Mouse (Mus musculus) heart, adult 2 months (tissue): ENCODE measurements around the gene Gsk3b. TPM values are rescaled to one million over a fixed set of nuclear protein-coding genes. Genes with fewer than 3 reads are reported as not detected.

ENCODE experiments used
- DNase-seq, 2 experiments: peaks; one replicate each; pipeline ENCODE4 v3.0.0; 2021
- H3K27ac ChIP-seq: fragments of 200-600 bp; 2 replicates; pipeline ENCODE4 v1.8.1; 2022
- H3K27me3 ChIP-seq: fragments of 200-500 bp; 2 replicates; pipeline ENCODE4 v1.6.1; 2012; ENCODE audit warnings: mild to moderate bottlenecking, low read length, inconsistent platforms, mixed read lengths; ENCODE audit not compliant: control insufficient read depth, insufficient read depth
- H3K36me3 ChIP-seq: fragments of 200-500 bp; 2 replicates; pipeline ENCODE4 v1.6.1; 2012; ENCODE audit warnings: low read length, inconsistent platforms; ENCODE audit not compliant: control insufficient read depth, insufficient read depth
- H3K4me1 ChIP-seq: fragments of 200-500 bp; 2 replicates; pipeline ENCODE4 v1.6.1; 2011; ENCODE audit warnings: low read length; ENCODE audit not compliant: control insufficient read depth, insufficient read depth
- H3K4me3 ChIP-seq: fragments of 200-600 bp; 2 replicates; pipeline ENCODE4 v1.8.1; 2022
- H3K79me2 ChIP-seq: fragments of 200-500 bp; replicated peaks from 2 replicates; pipeline ENCODE4 v1.6.1; 2012; ENCODE audit warnings: mild to moderate bottlenecking, inconsistent platforms, low read length, moderate library complexity, mixed read lengths; ENCODE audit not compliant: control insufficient read depth, insufficient read depth
- H3K9ac ChIP-seq: fragments of 200-500 bp; 2 replicates; pipeline ENCODE4 v1.6.1; 2012; ENCODE audit warnings: low read depth, mild to moderate bottlenecking, control low read depth, inconsistent platforms, low read length, mixed read lengths
- CTCF ChIP-seq: fragments of 200-600 bp; IDR thresholded peaks from 2 replicates; pipeline ENCODE4 v1.8.1; 2022; ENCODE audit warnings: antibody characterized with exemption, mild to moderate bottlenecking, moderate library complexity
- EP300 ChIP-seq: fragments of 200-500 bp; IDR thresholded peaks from 2 replicates; pipeline ENCODE4 v1.6.1; 2011; ENCODE audit warnings: low read depth, low read length, control low read depth; ENCODE audit not compliant: insufficient read depth
- POLR2A ChIP-seq: fragments of 200-500 bp; IDR thresholded peaks from 2 replicates; pipeline ENCODE4 v1.6.1; 2011; ENCODE audit warnings: mild to moderate bottlenecking, low read depth, low read length, control low read depth; ENCODE audit not compliant: insufficient read depth
- WGBS: fragments of 180-500 bp; shearing (Covaris S2); methylation state at CpG from one replicate; pipeline ENCODE4 v1.1.7; 2018; 5-methylcytosine and 5-hydroxymethylcytosine counted together
- intact Hi-C: fragments of 180-260 bp; cut with DNase I; formaldehyde crosslinking; loops from one replicate; pipeline ENCODE4 v1.15.1; 2025
- polyA plus RNA-seq: library from polyadenylated mRNA; depleted of rRNA; stranded (reverse); fragments of >200 nt; gene quantifications from 2 replicates; pipeline ENCODE4 v1.2.3, GENCODE M21; 2012
- total RNA-seq, 2 experiments: library from RNA; stranded (reverse); gene quantifications; 2 replicates each; pipeline ENCODE4 v1.2.3; 2021

The Gsk3b gene
- total and polyA plus RNA-seq, 3 experiments = 9.9 to 58.3 (median 48.8) TPM

- DNase-seq = no peak
- H3K9ac ChIP-seq = no peak overlapping the region
- peaks cover 3% of the 10 kb centered on the region for H3K79me2 ChIP-seq
- 92% methylated on average over 4 of the region's 4 CpGs for WGBS
- intact Hi-C loops = no loop called here
- TF ChIP-seq CTCF = no peak
- no peak for TF ChIP-seq EP300
- no peak for TF ChIP-seq POLR2A
- no peaks in the 10 kb centered on the region; the same call in 1 of the 2 replicates for H3K36me3 ChIP-seq
- H3K4me1 ChIP-seq = peaks cover 2% of the 10 kb centered on the region
- no peak overlapping the region for H3K4me3 ChIP-seq
- no peaks in the 10 kb centered on the region for H3K27me3 ChIP-seq
- H3K27ac ChIP-seq = no peak overlapping the region
Observed at GRCm38 (mm10) chr16:38144898-38145297, 56.1 kb downstream of the Gsk3b start.

GRCm38 (mm10) chr16:38150555-38150954, 61.8 kb downstream of the Gsk3b start:
- H3K4me3 ChIP-seq = no peak overlapping the region
- H3K4me1 ChIP-seq = no peaks in the 10 kb centered on the region
- intact Hi-C loops = no loop called here
- no peak overlapping the region for H3K9ac ChIP-seq
- no peak overlapping the region for H3K27ac ChIP-seq
- TF ChIP-seq POLR2A = no peak
- TF ChIP-seq EP300 = no peak
- TF ChIP-seq CTCF = no peak
- peaks cover 3% of the 10 kb centered on the region for H3K79me2 ChIP-seq
- no peak for DNase-seq
- H3K36me3 ChIP-seq = no peaks in the 10 kb centered on the region; the same call in 1 of the 2 replicates
- H3K27me3 ChIP-seq = no peaks in the 10 kb centered on the region

GRCm38 (mm10) chr16:38157854-38158622, 69.2 kb downstream of the Gsk3b start:
- Histone ChIP-seq H3K4me3 (no peak overlapping the region), H3K79me2 (peaks cover 6% of the 10 kb centered on the region), H3K36me3 (no peaks in the 10 kb centered on the region), H3K9ac (no peak overlapping the region), H3K4me1 (peaks cover 2% of the 10 kb centered on the region; the same call in 1 of the 2 replicates), H3K27ac (no peak overlapping the region), H3K27me3 (no peaks in the 10 kb centered on the region)
- intact Hi-C loops = no loop called here
- no peak for DNase-seq
- 95% methylated on average over 7 of the region's 7 CpGs for WGBS
- TF ChIP-seq CTCF = peak; percentile 32; the same call in 1 of the 2 replicates
- TF ChIP-seq POLR2A = no peak
- TF ChIP-seq EP300 = no peak

- DNase-seq = no peak
- H3K79me2 ChIP-seq = peaks cover 10% of the 10 kb centered on the region
- no peak overlapping the region for H3K4me3 ChIP-seq
- H3K27ac ChIP-seq = no peak overlapping the region
- WGBS = 41% methylated on average over 3 of the region's 3 CpGs
- H3K9ac ChIP-seq = no peak overlapping the region
- intact Hi-C loops = no loop called here
- H3K4me1 ChIP-seq = peaks cover 2% of the 10 kb centered on the region; the same call in 1 of the 2 replicates
- H3K36me3 ChIP-seq = no peaks in the 10 kb centered on the region
- TF ChIP-seq CTCF = no peak
- TF ChIP-seq EP300 = no peak
- TF ChIP-seq POLR2A = no peak
- no peaks in the 10 kb centered on the region for H3K27me3 ChIP-seq
Observed at GRCm38 (mm10) chr16:38162019-38162418, 73.2 kb downstream of the Gsk3b start.

- Histone ChIP-seq H3K4me1 (peaks cover 2% of the 10 kb centered on the region), H3K4me3 (no peak overlapping the region), H3K27me3 (no peaks in the 10 kb centered on the region), H3K9ac (no peak overlapping the region), H3K36me3 (no peaks in the 10 kb centered on the region; the same call in 1 of the 2 replicates), H3K79me2 (peaks cover 7% of the 10 kb centered on the region), H3K27ac (no peak overlapping the region)
- DNase-seq = no peak
- WGBS = 94% methylated on average over 7 of the region's 7 CpGs
- intact Hi-C loops = no loop called here
- no peak for TF ChIP-seq POLR2A
- TF ChIP-seq EP300 = no peak
- no peak for TF ChIP-seq CTCF
Observed at GRCm38 (mm10) chr16:38164811-38165591, 76.2 kb downstream of the Gsk3b start.

- Histone ChIP-seq H3K36me3 (peaks cover 5% of the 10 kb centered on the region), H3K27me3 (no peaks in the 10 kb centered on the region), H3K4me1 (peaks cover 2% of the 10 kb centered on the region; the same call in 1 of the 2 replicates), H3K27ac (no peak overlapping the region), H3K4me3 (no peak overlapping the region), H3K79me2 (peaks cover 7% of the 10 kb centered on the region), H3K9ac (no peak overlapping the region)
- no peak for TF ChIP-seq POLR2A
- intact Hi-C loops = no loop called here
- DNase-seq = no peak
- 98% methylated on average over 5 of the region's 5 CpGs for WGBS
Observed at GRCm38 (mm10) chr16:38168971-38169370, 80.2 kb downstream of the Gsk3b start.
